Comparison of ENCODE assay signal across 24 mouse cellular contexts in genomic region chr1:31156884-31157283, GRCm38 (mm10). TPM values are rescaled to one million over a fixed set of nuclear protein-coding genes. Genes with fewer than 3 reads are reported as not detected.
DNase-seq lines count a peak whose midpoint lies in the region; TF ChIP-seq lines count a peak whose summit lies in the region.
"Had no signal": no experiment of that assay in that cellular context is flagged by ENCODE, and none has a peak within 500 bp of the region (broad histone marks: within the 10 kb centered on the region; RNA-seq: fewer than 3 reads in every experiment).

No protein-coding gene starts in this region.

- peak; percentile 41 for DNase-seq in kidney, adult 9 months
- DNase-seq in kidney, postnatal 4 days = no peak
- DNase-seq in 3T3-L1 (ENCODE audit: low read depth, low spot score) (peak; percentile 75), ES-E14 (ENCODE audit: low read depth, low spot score) (no peak)
- DNase-seq in fibroblast of lung, adult 2 months (ENCODE audit: low read depth) = peak; percentile 32
- no peak for DNase-seq in T-cell, adult 2 months (ENCODE audit: low spot score)
- DNase-seq in ovary, postnatal 14 days (ENCODE audit: low spot score) = no peak
- DNase-seq: cerebellum, adult 9-10 months; gastrocnemius, adult 2 months; heart, postnatal 10 days; layer of hippocampus, adult 9-11 months; liver, postnatal 0 days; lung, postnatal 14 days; right cerebral cortex, postnatal 25 days; thymus, adult 2 months had no signal

- no peak overlapping the region for H3K4me3 ChIP-seq in ES-E14 (ENCODE audit: insufficient read depth in 1 of 2, low read depth in 1 of 2, low read length in 2 of 2, poor library complexity in 1 of 2, severe bottlenecking in 1 of 2)
- H3K4me3 ChIP-seq: erythroblast, embryonic 14.5 days; gastrocnemius, adult 2 months; limb, embryonic 10.5 days; midbrain, embryonic 15.5 days; myocyte had no signal

- no peaks in the 10 kb centered on the region for H3K4me1 ChIP-seq in ES-E14 (ENCODE audit: control insufficient read depth in 2 of 2, insufficient read depth in 2 of 2, low read length in 2 of 2, poor library complexity in 1 of 2)
- H3K4me1 ChIP-seq: limb, embryonic 10.5 days; midbrain, embryonic 15.5 days had no signal

- H3K9ac ChIP-seq in ES-E14 (ENCODE audit: insufficient read depth, low read depth, low read length, poor library complexity, severe bottlenecking) = no peak overlapping the region
- H3K9ac ChIP-seq: liver, postnatal 0 days; midbrain, embryonic 15.5 days had no signal

- H3K36me3 ChIP-seq in ES-E14 (ENCODE audit: control insufficient read depth, insufficient read depth, low read length, poor library complexity, severe bottlenecking) = no peaks in the 10 kb centered on the region
- H3K36me3 ChIP-seq: limb, embryonic 10.5 days; midbrain, embryonic 15.5 days had no signal

- H3K27ac ChIP-seq in ES-E14 (ENCODE audit: insufficient read depth, low read depth, low read length, poor library complexity, severe bottlenecking) = no peak overlapping the region
- H3K27ac ChIP-seq: gastrocnemius, adult 2 months; limb, embryonic 10.5 days; midbrain, embryonic 15.5 days had no signal

- in situ Hi-C loops in ES-E14 (cut with MboI; ENCODE audit: low sequenced_read_pairs in 2 of 2, unreplicated experiment in 2 of 2) = loop anchor here in 1 of 2 experiments (10.0 kb wide), 1 partner anchor 382 kb away; no protein-coding TSS in a partner anchor

- H3K9me3 ChIP-seq in ES-E14 (ENCODE audit: control insufficient read depth, insufficient read depth, low read depth, low read length) = no peaks in the 10 kb centered on the region
- H3K9me3 ChIP-seq: limb, embryonic 10.5 days; midbrain, embryonic 15.5 days had no signal

TF ChIP-seq in ES-E14, 5 proteins besides CTCF, POLR2A, EP300 and RAD21:
- TF ChIP-seq MAFK (IDR thresholded peaks at IDR 0.05; ENCODE audit: insufficient read depth, low read depth, low read length) (0 out of 2 replicates have a peak, but pooled peaks have one; percentile 7), ZNF384 (IDR thresholded peaks at IDR 0.05; ENCODE audit: low read depth, low read length) (no peak)

RNA-seq across cellular contexts. Expression of gene Lgsn, which starts 19.3 kb away (rescaled TPM):
- not detected in 2 replicates for total RNA-seq in ES-E14 (2012; rRNA removed)
- total RNA-seq: common myeloid progenitor, adult 5-6 weeks; gastrocnemius, adult 2 months; heart, postnatal 10 days; left cerebral cortex, adult 8-10 months; liver, adult 2 months; megakaryocyte-erythroid progenitor cell, adult 5-6 weeks; MEL had no signal

Comparison
In these comparisons a context has a peak if more than half of its experiments do, and no peak if none do; other contexts are left out.
1. DNase-seq: peak in kidney, adult 9 months (single experiment), 3T3-L1 (single experiment) and fibroblast of lung, adult 2 months (single experiment); none in kidney, postnatal 4 days (0 of 2), ES-E14 (single experiment), T-cell, adult 2 months (single experiment) and ovary, postnatal 14 days (single experiment).